Mouse (Mus musculus): ENCODE data around the gene Fam83f. TPM values are rescaled to one million over a fixed set of nuclear protein-coding genes. Genes with fewer than 3 reads are reported as not detected.
A peak's percentile ranks its signal among the peaks of the same experiment; 100 is the strongest.
"Not testable (repeated sequence)": the region's sequence is repeated elsewhere in the genome, so short reads cannot be mapped to it uniquely, and the experiment has no call there.

Fam83f gene
- total RNA-seq, 2 experiments from 2014 or later = not detected

DNA sequence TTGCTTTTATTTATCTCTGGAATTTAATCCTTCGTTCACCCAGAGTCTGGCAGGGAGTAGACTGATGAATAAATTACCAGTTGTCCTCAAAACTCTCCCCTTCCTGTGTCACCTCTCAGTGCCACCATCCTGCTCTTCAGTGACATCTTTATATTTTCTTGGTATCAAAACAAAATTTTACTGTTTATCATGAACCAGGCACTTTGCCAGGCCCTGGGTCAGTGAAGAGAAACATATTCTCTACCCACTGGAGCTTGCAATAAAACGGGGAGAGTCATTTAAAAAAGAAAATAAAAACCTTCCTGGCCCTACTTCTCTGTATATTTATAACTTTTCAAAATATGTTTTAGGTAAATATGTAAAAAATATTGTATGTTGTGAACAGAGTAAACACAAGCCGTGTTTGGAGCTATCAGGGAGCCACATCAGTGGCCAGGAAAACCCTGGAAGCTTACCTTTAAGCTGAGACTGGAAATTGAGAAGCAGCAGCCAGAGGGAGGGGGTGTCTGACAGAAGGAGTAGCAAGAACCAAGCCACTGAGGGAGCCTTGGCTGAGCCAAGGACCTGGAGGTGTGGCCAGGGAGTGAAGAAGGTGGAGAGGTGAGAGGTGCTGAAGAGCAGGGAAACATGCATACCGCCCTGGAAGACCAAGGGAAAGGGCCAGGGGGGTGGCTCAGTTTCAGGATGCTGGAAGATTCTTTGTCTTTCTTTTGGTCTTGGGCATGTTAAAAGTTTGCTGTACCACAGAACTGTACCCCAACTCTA is 60.8 kb downstream of the Fam83f start:
- 0 out of 2 replicates have a peak, but pooled peaks have one; percentile 39 for ATAC-seq (replicated peaks; ENCODE audit: low FRiP score, poor library complexity, severe bottlenecking)

DNA sequence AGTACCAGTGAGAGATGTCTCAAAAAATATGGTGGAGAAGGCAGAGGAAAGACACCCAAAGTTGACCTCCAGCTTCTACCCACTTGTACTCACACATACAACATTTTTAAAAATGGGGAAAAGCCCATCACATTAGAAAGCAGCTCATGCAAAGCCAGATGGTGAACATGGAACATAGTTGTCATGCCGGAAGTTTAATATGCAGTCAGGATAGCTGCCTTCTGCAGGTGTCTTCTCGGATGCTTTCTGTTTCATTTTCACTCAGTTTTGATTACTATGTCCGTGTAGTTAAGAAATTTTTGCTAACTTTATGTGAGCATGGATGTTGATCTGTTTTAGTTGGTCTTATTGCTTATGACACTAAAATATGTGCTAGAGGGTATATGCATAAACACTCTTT is 63.7 kb downstream of the Fam83f start:
- ATAC-seq (replicated peaks; ENCODE audit: low FRiP score, poor library complexity, severe bottlenecking) = no peak

DNA sequence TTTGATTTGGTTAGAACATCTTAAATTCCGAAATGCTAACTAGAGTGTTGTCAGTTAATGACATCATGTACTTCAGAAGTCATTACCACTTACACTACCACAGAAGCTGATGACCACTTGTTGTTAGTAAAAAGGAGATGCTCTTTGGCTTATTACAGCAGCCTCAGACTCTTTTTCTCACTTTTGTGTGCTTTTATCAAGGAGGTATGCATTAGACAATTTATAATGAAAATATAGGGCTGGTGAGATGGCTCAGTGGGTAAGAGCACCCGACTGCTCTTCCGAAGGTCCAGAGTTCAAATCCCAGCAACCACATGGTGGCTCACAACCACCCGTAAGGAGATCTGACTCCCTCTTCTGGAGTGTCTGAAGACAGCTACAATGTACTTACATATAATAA is 64.1 kb downstream of the Fam83f start:
- ATAC-seq (replicated peaks; ENCODE audit: low FRiP score, poor library complexity, severe bottlenecking) = not testable (repeated sequence)

DNA sequence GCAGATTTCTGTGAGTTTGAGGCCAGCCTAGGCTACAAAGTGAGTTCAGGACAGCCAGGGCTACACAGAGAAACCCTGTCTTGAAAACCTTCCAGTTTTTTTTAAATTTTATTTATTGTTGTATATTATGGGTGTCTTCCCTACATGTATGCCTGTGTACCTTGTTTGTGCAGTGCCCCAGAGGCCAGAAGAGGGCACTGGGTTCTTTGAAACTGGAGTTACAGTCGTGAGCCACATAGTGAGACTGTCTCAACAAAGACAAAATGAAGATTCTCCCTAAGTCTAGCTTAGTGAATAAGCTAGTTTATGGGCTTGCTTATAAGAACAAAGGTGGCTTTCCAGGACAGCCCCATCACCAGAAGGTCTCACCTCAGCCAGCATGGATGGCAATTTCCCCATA is 64.9 kb downstream of the Fam83f start:
- 0 out of 2 replicates have a peak, but pooled peaks have one; percentile 63 for ATAC-seq (replicated peaks; ENCODE audit: low FRiP score, poor library complexity, severe bottlenecking)

DNA sequence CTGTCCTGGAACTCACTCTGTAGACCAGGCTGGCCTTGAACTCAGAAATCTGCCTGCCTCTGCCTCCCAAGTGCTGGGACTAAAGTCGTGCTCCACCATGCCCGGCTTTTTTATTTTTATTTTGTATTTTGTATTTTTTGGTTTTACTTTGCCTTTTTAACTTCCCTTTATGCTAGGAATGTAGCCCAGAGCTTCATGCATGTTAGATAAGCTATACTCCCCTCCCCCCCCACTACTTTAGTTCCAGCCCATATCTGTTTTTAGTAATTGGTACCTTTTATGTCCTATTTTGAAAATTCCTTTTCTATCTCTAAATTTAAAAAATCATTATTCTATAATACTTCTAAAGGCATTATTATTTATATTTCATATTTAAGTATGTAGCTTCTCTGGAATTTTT is 66.6 kb downstream of the Fam83f start:
- no peak for ATAC-seq (replicated peaks; ENCODE audit: low FRiP score, poor library complexity, severe bottlenecking)

DNA sequence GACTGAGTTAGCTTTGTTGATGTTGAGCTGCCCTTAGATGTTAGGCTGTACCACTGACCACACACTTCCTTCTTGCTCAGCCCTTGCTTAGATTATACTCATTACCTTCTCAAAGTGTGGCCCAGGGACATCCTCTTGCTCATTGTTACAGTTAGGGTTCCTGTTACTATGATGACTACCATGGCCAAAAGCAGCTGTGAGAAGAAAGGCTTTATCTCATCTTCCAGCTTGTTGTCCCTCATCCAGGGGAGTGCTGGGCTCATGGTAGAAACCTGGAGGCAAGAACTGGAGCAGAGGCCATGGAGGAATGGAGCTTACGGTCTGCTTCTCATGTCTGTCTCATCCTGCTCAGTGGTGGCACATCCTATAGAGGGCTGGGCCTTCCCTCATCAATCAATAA is 68.3 kb downstream of the Fam83f start:
- no peak for ATAC-seq (replicated peaks; ENCODE audit: low FRiP score, poor library complexity, severe bottlenecking)

DNA sequence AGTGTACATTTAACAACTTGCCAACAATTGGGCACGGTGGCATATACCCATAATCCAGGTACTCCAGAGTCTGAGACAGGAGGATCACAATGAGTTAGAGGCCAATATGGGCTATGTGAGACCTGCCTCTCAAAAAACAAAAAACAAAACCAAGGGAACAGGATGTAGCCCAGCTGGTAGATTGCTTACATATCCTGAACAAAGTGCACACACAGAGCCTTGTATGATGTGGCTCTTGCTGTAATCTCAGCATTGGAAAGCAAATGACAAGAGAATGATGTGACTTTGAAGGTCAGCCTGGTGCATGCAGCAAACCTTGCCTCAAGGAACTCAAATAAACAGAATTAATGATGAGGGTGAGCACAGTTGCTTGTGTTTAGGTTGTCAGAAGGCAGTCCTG is 70.2 kb downstream of the Fam83f start:
- no peak for ATAC-seq (replicated peaks; ENCODE audit: low FRiP score, poor library complexity, severe bottlenecking)

DNA sequence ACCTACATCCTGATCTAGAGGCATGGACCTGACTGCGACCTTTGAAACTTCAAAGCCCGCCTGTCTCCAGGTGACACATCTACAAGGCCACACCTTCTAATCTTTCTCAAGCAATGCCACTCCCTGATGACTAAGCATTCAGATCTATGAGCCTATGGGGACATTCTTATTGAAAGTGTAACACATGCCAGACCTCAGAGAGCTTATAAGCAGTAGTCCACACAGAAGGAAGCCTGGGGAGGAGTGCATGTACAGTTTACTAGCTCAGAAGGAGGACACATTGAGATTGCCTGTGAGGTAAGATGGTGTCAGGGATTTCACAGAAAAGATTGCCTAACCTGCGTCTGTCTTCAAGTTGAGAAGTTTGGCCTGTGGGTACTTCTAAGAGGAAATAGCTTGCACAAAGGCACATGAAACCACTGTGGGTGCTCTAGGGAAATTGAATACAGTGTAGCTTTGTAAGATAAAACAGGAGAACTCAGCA is 71.4 kb downstream of the Fam83f start:
- ATAC-seq (replicated peaks; ENCODE audit: low FRiP score, poor library complexity, severe bottlenecking) = peak; percentile 86

DNA sequence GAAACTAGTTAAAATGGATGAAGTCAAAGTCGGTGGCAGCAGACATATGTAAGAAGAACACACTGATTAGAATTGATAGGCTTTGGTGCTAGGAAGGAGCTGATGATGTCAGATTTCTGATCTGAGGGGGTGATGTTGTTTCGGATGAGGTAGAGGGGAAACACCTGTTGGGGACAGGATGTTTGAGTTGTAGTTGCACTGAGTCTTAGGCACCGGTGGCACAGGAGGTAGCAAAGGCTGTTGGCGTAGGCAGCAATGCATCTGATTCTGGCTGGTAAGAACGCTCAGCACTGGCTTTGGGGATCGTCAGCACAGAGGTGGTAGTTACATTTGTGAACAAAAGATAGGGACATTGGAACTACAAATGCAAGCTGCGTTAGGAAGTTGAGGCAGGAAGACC is 72.0 kb downstream of the Fam83f start:
- ATAC-seq (replicated peaks; ENCODE audit: low FRiP score, poor library complexity, severe bottlenecking) = no peak

DNA sequence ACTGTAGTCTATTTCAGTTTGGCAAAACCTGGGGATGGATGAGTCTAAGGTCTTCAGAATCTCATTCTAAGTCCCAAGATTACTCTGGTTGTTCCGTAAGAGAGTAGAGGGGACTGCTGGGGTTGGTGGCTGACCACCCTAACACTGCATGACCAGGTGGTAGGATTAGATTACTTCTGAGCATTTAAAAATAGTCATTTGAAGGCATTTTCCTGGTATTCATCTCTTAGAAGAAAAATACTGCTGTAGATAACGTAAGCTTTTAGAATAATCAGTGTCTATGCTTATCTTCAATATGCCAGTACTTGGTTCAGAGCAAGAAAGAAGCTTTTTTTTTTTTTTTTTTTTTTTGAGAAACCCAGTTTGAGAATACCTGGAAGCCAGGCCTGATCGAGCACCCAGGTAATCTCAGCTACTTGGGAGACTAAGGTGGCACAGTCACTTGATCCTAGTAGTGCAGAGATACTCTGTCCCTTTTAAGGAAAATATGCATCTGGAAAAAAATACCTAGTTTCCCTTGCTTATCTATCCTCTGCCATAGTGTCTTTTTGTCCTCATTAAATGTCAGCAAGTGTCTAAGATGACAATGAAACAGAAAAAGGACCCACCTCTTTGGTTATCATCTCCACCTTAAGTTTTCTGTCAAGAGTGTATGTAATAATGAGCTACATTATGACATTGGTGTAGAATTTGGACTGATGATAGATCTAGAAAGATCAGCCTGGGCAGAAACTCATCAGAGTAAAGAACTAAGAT is 73.2 kb downstream of the Fam83f start:
- ATAC-seq (replicated peaks; ENCODE audit: low FRiP score, poor library complexity, severe bottlenecking) = no peak

DNA sequence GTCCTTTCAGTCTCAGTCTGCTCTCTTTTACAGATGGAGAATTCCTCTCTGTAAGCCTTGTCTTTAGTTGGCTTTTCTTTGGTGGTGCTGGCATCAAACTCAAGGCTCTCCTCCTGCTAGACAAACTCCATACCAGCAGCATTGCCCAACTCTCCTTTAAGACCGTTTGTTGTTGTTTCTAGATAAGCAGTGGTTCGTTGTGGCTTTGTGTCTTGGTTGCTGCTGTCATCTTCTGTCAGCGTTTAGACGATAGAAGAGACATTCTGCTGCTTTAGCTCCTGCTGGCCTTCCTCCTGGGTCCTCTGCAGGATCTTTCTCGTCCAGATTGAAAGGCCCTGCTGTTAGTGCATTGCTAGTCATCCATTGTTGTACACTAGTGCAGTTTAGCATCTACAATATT is 77.3 kb downstream of the Fam83f start:
- ATAC-seq (replicated peaks; ENCODE audit: low FRiP score, poor library complexity, severe bottlenecking) = 0 out of 2 replicates have a peak, but pooled peaks have one; percentile 43

Other genes with a start within 250 kb of the Fam83f start
- not detected in 2 replicates for gene Enthd1, start 106.7 kb upstream of the Fam83f start, total RNA-seq (2015; ENCODE audit: low replicate concordance)
- not detected in 2 replicates for gene Enthd1, start 106.7 kb upstream of the Fam83f start, total RNA-seq (2017; ENCODE audit: low replicate concordance)
- 32.7 and 50.8 TPM in 2 replicates for gene Grap2, start 99.3 kb upstream of the Fam83f start, total RNA-seq (2015; ENCODE audit: low replicate concordance)
- 28.5 and 35.9 TPM in 2 replicates for gene Grap2, start 99.3 kb upstream of the Fam83f start, total RNA-seq (2017; ENCODE audit: low replicate concordance)
- gene Tnrc6b, start 39.5 kb downstream of the Fam83f start, total RNA-seq (2015; ENCODE audit: low replicate concordance) = 113 and 187 TPM in 2 replicates
- gene Tnrc6b, start 39.5 kb downstream of the Fam83f start, total RNA-seq (2017; ENCODE audit: low replicate concordance) = 141 and 357 TPM in 2 replicates

Data from erythroid progenitor cell, adult 5-6 weeks (primary cell).